Comparison of ENCODE assay signal across 8 mouse cellular contexts in the genomic region with DNA sequence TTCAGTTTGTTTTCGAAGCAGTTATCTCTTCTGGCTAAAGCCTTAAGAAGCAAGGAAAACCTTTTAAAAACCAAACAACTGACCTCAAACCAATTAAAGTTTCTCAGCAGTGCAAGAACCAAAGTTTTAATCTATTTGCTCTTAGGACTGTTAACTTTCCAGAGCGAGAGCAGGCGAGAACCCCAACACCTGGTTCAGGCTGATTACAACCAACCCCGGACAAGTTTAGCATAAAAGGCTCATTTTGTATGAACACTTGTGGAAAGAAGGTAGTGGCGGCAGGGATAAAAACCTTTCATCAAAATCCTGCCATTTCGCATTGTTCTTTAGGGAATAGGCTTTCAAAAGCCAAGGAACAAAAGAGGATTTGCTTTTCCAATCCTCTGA. TPM values are rescaled to one million over a fixed set of nuclear protein-coding genes. Genes with fewer than 3 reads are reported as not detected.
A peak's percentile ranks its signal among the peaks of the same experiment; 100 is the strongest.
DNase-seq lines count a peak whose midpoint lies in the region; ATAC-seq and TF ChIP-seq lines count a peak whose summit lies in the region.

No protein-coding gene starts in this region.

- 0 out of 2 replicates have a peak, but pooled peaks have one; percentile 30 for TF ChIP-seq EP300 in liver, postnatal 0 days (IDR thresholded peaks at IDR 0.05; ENCODE audit: low read depth)

- 14% methylated on average over 6 of the region's 6 CpGs for WGBS in heart, embryonic 11.5 days (ENCODE audit: insufficient replicate concordance)
- WGBS in forebrain, embryonic 14.5 days = under 1% methylated on average over 6 of the region's 6 CpGs
- WGBS in liver, postnatal 0 days (ENCODE audit: insufficient replicate concordance) = 12% methylated on average over 6 of the region's 6 CpGs

- DNase-seq in heart, adult 9 months (ENCODE audit: low spot score in 2 of 2) = no peak
- DNase-seq in forebrain, embryonic 14.5 days (ENCODE audit: low spot score) = no peak
- no peak for DNase-seq in liver, postnatal 0 days
- no peak for DNase-seq in cerebellum, adult 9-10 months
- no peak for DNase-seq in urinary bladder, postnatal 14 days (ENCODE audit: low spot score)
- no peak for DNase-seq in right cerebral cortex, adult 18-20 months

- peaks cover 6% of the 10 kb centered on the region; the same call in 1 of the 2 replicates for H3K4me1 ChIP-seq in heart, embryonic 11.5 days (ENCODE audit: control insufficient read depth, insufficient read depth, low read length)
- H3K4me1 ChIP-seq in E14TG2a.4 (replicated peaks; ENCODE audit: low read depth, low read length) = peaks cover 67% of the 10 kb centered on the region
- peaks cover 8% of the 10 kb centered on the region for H3K4me1 ChIP-seq in forebrain, embryonic 14.5 days (ENCODE audit: control insufficient read depth, insufficient read depth, low read length)
- H3K4me1 ChIP-seq in liver, postnatal 0 days (ENCODE audit: insufficient read depth) = peaks cover 13% of the 10 kb centered on the region; the same call in 1 of the 2 replicates

- H3K9ac ChIP-seq in heart, embryonic 11.5 days (ENCODE audit: low read depth, low read length) = peak overlapping the region; percentile 94
- H3K9ac ChIP-seq in forebrain, embryonic 14.5 days (ENCODE audit: low read length) = peak overlapping the region; percentile 85
- peak overlapping the region; percentile 71; the same call in 1 of the 2 replicates for H3K9ac ChIP-seq in liver, postnatal 0 days (replicated peaks)

- H3K4me2 ChIP-seq in heart, embryonic 11.5 days = peak overlapping the region; percentile 94
- H3K4me2 ChIP-seq in forebrain, embryonic 14.5 days (ENCODE audit: low read length) = peak overlapping the region; percentile 85
- peak overlapping the region; percentile 95 for H3K4me2 ChIP-seq in liver, postnatal 0 days (ENCODE audit: low read depth, low read length)

- H3K4me3 ChIP-seq in heart, embryonic 11.5 days (ENCODE audit: low read depth, low read length) = peak overlapping the region; percentile 81
- peak overlapping the region; percentile 94 for H3K4me3 ChIP-seq in E14TG2a.4 (replicated peaks; ENCODE audit: low read length)
- H3K4me3 ChIP-seq in forebrain, embryonic 14.5 days (ENCODE audit: low read depth, low read length) = peak overlapping the region; percentile 70
- peak overlapping the region; percentile 71 for H3K4me3 ChIP-seq in liver, postnatal 0 days (ENCODE audit: low read depth, low read length)

- no peak overlapping the region for H3K27ac ChIP-seq in heart, embryonic 11.5 days (ENCODE audit: low read depth, low read length)
- H3K27ac ChIP-seq in forebrain, embryonic 14.5 days (ENCODE audit: low read depth, low read length) = peak overlapping the region; percentile 100
- H3K27ac ChIP-seq in liver, postnatal 0 days (ENCODE audit: low read depth) = peak overlapping the region; percentile 90

- no peak for TF ChIP-seq CTCF in E14TG2a.4 (conservative IDR thresholded peaks at IDR 0.05; ENCODE audit: low read length)
- TF ChIP-seq CTCF in liver, postnatal 0 days (IDR thresholded peaks at IDR 0.05; ENCODE audit: low read depth) = no peak

- no peaks in the 10 kb centered on the region for H3K27me3 ChIP-seq in heart, embryonic 11.5 days (ENCODE audit: control insufficient read depth, insufficient read depth, low read length)
- H3K27me3 ChIP-seq in E14TG2a.4 (ENCODE audit: insufficient read depth, low read length) = no peaks in the 10 kb centered on the region
- H3K27me3 ChIP-seq in forebrain, embryonic 14.5 days (replicated peaks; ENCODE audit: control insufficient read depth, insufficient read depth, low read length) = no peaks in the 10 kb centered on the region
- no peaks in the 10 kb centered on the region for H3K27me3 ChIP-seq in liver, postnatal 0 days (ENCODE audit: insufficient read depth, low read length)

- no peaks in the 10 kb centered on the region for H3K36me3 ChIP-seq in heart, embryonic 11.5 days (ENCODE audit: control insufficient read depth, insufficient read depth, low read length)
- H3K36me3 ChIP-seq in E14TG2a.4 (ENCODE audit: insufficient read depth, low read length) = 0 out of 2 replicates have a peak, but pooled peaks cover under 1% of the 10 kb centered on the region
- H3K36me3 ChIP-seq in forebrain, embryonic 14.5 days (ENCODE audit: control insufficient read depth, insufficient read depth, low read length) = no peaks in the 10 kb centered on the region
- no peaks in the 10 kb centered on the region for H3K36me3 ChIP-seq in liver, postnatal 0 days (replicated peaks; ENCODE audit: insufficient read depth, low read length)

- no peak for ATAC-seq in heart, embryonic 11.5 days (replicated peaks; ENCODE audit: insufficient number of reproducible peaks, low FRiP score, low TSS enrichment)
- 0 out of 2 replicates have a peak, but pooled peaks have one; percentile 0 for ATAC-seq in forebrain, embryonic 14.5 days
- no peak for ATAC-seq in liver, postnatal 0 days

- no peaks in the 10 kb centered on the region for H3K9me3 ChIP-seq in heart, embryonic 11.5 days (replicated peaks; ENCODE audit: control insufficient read depth, low read length)
- H3K9me3 ChIP-seq in E14TG2a.4 (ENCODE audit: low read length) = no peaks in the 10 kb centered on the region
- no peaks in the 10 kb centered on the region for H3K9me3 ChIP-seq in forebrain, embryonic 14.5 days (replicated peaks; ENCODE audit: control insufficient read depth, low read length)
- no peaks in the 10 kb centered on the region for H3K9me3 ChIP-seq in liver, postnatal 0 days (ENCODE audit: low read length)

RNA-seq across cellular contexts. Expression of gene Ccdc171, which starts 0.9 kb away (rescaled TPM):
- 2.5 and 4.9 TPM in 2 replicates for polyA plus RNA-seq in heart, embryonic 11.5 days (2014; fragmentation: Nextera tagmentation; extraction: Ambion mirVana)
- 3.8 and 6.1 TPM in 2 replicates for polyA plus RNA-seq in forebrain, embryonic 14.5 days (2014; fragmentation: Nextera tagmentation; extraction: Ambion mirVana)
- polyA plus RNA-seq in liver, postnatal 0 days (2015; fragmentation: Nextera tagmentation; extraction: Ambion mirVana) = 0.47 and 0.60 TPM in 2 replicates

RNA-seq across cellular contexts. Expression of gene Psip1, which starts 38.2 kb away (rescaled TPM):
- polyA plus RNA-seq in heart, embryonic 11.5 days (2014; fragmentation: Nextera tagmentation; extraction: Ambion mirVana) = 111 and 115 TPM in 2 replicates
- polyA plus RNA-seq in forebrain, embryonic 14.5 days (2014; fragmentation: Nextera tagmentation; extraction: Ambion mirVana) = 299 and 320 TPM in 2 replicates
- 29.9 and 30.1 TPM in 2 replicates for polyA plus RNA-seq in liver, postnatal 0 days (2015; fragmentation: Nextera tagmentation; extraction: Ambion mirVana)
